Mouse (Mus musculus) liver, embryonic 16.5 days (tissue): ENCODE measurements around the gene Dnah2. TPM values are rescaled to one million over a fixed set of nuclear protein-coding genes. Genes with fewer than 3 reads are reported as not detected.
A peak's percentile ranks its signal among the peaks of the same experiment; 100 is the strongest.
"Not testable (repeated sequence)": the region's sequence is repeated elsewhere in the genome, so short reads cannot be mapped to it uniquely, and the experiment has no call there.

Experiments used
- ATAC-seq: fragments of 200-750 bp; cut with Nextera tagmentation; 2 replicates; pipeline ENCODE4 v1.8.0; 2017; ENCODE audit warnings: low read depth, mild to moderate bottlenecking, moderate number of reproducible peaks, moderate library complexity
- H3K27ac ChIP-seq: fragments of 300-500 bp; sonication (generic); 2 replicates; pipeline ENCODE4 v1.5.1; 2014; ENCODE audit warnings: mild to moderate bottlenecking, low read length
- H3K27me3 ChIP-seq: fragments of 300-500 bp; sonication (generic); 2 replicates; pipeline ENCODE4 v1.6.1; 2014; ENCODE audit warnings: low read depth, low read length, mixed read lengths; ENCODE audit not compliant: control insufficient read depth, insufficient read depth
- H3K36me3 ChIP-seq: fragments of 300-500 bp; sonication (generic); 2 replicates; pipeline ENCODE4 v1.6.1; 2014; ENCODE audit warnings: mild to moderate bottlenecking; ENCODE audit not compliant: control insufficient read depth, insufficient read depth
- H3K4me1 ChIP-seq: fragments of 300-500 bp; sonication (generic); 2 replicates; pipeline ENCODE4 v1.6.1; 2014; ENCODE audit warnings: low read depth, low read length, mixed read lengths; ENCODE audit not compliant: control insufficient read depth
- H3K4me2 ChIP-seq: fragments of 300-500 bp; sonication (generic); 2 replicates; pipeline ENCODE4 v1.6.1; 2014; ENCODE audit warnings: low read depth, low read length, mixed read lengths
- H3K4me3 ChIP-seq: fragments of 300-500 bp; sonication (generic); 2 replicates; pipeline ENCODE4 v1.5.1; 2014; ENCODE audit warnings: low read depth, mild to moderate bottlenecking, low read length
- H3K9ac ChIP-seq: fragments of 300-500 bp; sonication (generic); 2 replicates; pipeline ENCODE4 v1.6.1; 2014; ENCODE audit warnings: low read depth, low read length
- H3K9me3 ChIP-seq: fragments of 300-500 bp; sonication (generic); replicated peaks from 2 replicates; pipeline ENCODE4 v1.6.1; 2016; ENCODE audit warnings: low read length; ENCODE audit not compliant: control insufficient read depth
- WGBS: fragments of 180-500 bp; shearing (Covaris S2); extraction: QIAGEN DNeasy Blood & Tissue Kit; methylation state at CpG from one replicate; pipeline ENCODE4 v1.1.7; 2014; ENCODE audit not compliant: insufficient replicate concordance; 5-methylcytosine and 5-hydroxymethylcytosine counted together
- polyA plus RNA-seq: library from polyadenylated mRNA; unstranded; fragments of >200 nt; fragmentation: Nextera tagmentation; extraction: Ambion mirVana; gene quantifications from 2 replicates; pipeline ENCODE4 v1.2.1, GENCODE M21; 2015

The Dnah2 gene
- polyA plus RNA-seq, 1 experiment from 2014 or later, result 0.09 TPM

DNA sequence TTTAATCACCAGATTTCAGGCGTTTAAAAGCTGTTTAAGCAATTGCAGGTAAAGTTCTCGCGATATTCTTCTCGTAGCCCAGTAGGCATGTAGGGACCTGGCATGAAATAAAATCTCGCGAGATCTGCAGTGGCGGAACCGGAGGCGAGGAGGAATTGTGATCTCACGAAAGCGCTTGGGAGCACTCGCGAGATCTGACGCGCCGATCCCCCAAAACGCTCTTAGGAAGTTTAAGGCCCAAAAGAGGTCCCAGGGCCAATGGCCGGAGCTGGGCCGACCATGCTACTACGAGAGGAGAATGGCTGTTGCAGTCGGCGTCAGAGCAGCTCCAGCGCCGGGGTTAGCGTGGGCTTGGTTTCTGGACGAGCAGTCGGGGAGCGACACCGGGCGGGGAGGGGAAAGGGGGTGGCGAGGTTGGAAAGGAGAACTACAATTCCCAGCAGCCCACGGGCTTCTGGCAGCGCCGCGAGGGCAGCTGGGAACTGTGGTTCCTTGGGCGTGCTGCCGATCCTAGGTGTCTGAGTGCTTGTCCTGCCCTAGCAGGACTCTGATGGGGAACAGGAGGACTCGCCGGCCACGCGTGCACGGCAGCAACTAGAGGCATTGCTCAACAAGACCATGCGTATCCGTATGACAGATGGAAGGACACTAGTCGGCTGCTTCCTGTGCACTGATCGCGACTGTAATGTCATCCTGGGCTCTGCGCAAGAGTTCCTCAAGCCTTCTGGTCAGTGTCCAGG is 153.1 kb downstream of the Dnah2 start:
- Histone ChIP-seq H3K4me2 (peak overlapping the region; percentile 90), H3K4me3 (peak overlapping the region; percentile 83), H3K27me3 (no peaks in the 10 kb centered on the region)

DNA sequence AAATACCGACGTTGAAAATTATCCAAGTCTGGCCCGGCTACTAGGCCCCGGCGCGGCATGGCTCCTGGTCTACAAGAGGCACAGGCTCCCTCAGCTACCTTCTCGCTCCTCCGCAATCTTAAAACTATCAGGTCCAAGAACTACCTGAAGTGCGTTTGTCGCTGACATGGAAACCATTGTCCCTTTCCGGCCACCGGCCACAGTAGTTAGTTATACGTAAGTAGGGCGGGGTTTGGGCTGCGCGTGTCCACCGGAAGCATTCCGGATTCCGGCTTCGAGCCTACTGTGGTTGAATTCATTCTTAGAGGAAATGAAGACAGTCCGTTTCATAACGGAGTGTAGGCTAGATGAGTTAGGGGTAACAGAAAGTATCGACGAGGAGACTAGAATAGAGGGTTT is 153.7 kb downstream of the Dnah2 start, which contains the start of the genes Naa38 and Cyb5d1:
Gene Naa38 (plus strand): TSS at position 253 of the 399 bp plus-strand sequence.
Gene Cyb5d1 (minus strand): TSS at position 397 of the 399 bp plus-strand sequence.
- Histone ChIP-seq H3K4me1 (peaks cover 31% of the 10 kb centered on the region), H3K4me2 (peak within 1 kb of the TSS; percentile 90), H3K9ac (peak within 1 kb of the TSS; percentile 96), H3K27ac (peak within 1 kb of the TSS; percentile 97), H3K4me3 (peak within 1 kb of the TSS; percentile 83)
- not testable (repeated sequence) for H3K36me3 ChIP-seq, H3K9me3 ChIP-seq, H3K27me3 ChIP-seq
- peak; percentile 79 for ATAC-seq
- WGBS, result 0% methylated on average over 20 of the region's 24 CpGs

More for the DNA sequence above, 153.1 kb downstream of the Dnah2 start:
- Histone ChIP-seq H3K9me3 (no peaks in the 10 kb centered on the region), H3K36me3 (peaks cover 5% of the 10 kb centered on the region), H3K27ac (peak overlapping the region; percentile 97), H3K4me1 (peaks cover 30% of the 10 kb centered on the region), H3K9ac (peak overlapping the region; percentile 96)
- WGBS, result 0% methylated on average over 43 of the region's 48 CpGs
- peak; percentile 90 for ATAC-seq

DNA sequence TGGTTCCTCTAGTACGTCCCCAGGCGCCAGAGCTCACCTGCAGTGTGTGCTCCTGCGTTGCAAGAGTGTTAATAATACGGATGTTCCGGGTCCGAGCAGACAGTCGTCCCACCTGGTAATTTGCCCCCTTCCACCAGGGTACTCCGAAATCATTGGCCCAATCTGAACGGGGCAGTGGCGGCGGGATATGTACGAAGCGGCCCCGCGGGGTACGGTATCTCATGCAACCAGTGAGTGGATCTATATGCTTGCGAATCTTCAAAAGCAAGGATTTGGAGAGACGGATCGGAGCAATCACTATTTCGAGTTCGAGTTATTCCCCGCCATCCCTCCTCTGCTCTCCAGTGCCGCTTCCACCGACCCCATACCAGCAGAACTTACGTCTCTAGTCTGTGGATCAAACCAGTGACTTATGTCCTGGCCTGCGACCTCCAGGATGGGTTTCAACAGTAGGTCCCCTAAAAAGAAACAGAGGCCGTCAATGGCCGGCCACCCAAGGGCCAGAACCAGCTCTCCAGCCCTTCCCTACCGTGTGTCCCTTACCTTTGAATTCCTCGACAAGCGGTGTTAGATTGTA is 154.2 kb downstream of the Dnah2 start:
- WGBS, result 1% methylated on average over 31 of the region's 31 CpGs
- H3K4me2 ChIP-seq, result peak overlapping the region; percentile 90
- ATAC-seq, H3K36me3 ChIP-seq, H3K9me3 ChIP-seq, H3K27me3 ChIP-seq: not testable (repeated sequence)
- peak overlapping the region; percentile 83 for H3K4me3 ChIP-seq
- peak overlapping the region; percentile 96 for H3K9ac ChIP-seq
- peak overlapping the region; percentile 97 for H3K27ac ChIP-seq
- H3K4me1 ChIP-seq, result peaks cover 34% of the 10 kb centered on the region

DNA sequence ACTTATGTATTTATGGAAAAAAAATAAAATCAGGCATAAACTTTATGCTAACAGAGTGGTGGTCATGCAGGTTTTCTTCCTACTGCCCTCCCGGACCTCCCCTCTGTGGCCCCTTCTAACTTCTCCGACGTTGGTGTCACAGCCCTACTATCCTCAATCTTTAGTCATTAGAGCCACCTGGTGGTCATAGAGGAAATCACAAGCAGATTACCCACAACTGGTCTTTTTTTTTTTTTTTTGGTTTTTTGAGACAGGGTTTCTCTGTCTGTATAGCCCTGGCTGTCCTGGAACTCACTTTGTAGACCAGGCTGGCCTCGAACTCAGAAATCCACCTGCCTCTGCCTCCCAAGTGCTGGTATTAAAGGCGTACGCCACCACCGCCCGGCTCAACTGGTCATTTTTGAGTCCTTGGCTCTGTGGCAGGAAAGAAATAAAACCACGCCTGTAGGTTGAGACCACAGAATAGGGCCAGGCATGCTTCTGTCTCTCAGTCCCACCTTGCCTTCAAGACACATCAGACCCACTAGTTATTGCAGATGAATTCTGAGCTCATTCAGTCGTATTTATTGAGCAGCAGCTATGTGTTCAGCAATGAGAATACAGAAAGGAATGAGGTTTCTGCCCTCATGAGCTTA is 158.4 kb downstream of the Dnah2 start:
- 33% methylated on average over 10 of the region's 10 CpGs for WGBS
- Histone ChIP-seq H3K9ac (no peak overlapping the region), H3K4me3 (no peak overlapping the region), H3K27me3 (no peaks in the 10 kb centered on the region), H3K9me3 (no peaks in the 10 kb centered on the region), H3K36me3 (no peaks in the 10 kb centered on the region), H3K27ac (no peak overlapping the region), H3K4me2 (no peak overlapping the region), H3K4me1 (peaks cover 9% of the 10 kb centered on the region)
- ATAC-seq, result no peak

DNA sequence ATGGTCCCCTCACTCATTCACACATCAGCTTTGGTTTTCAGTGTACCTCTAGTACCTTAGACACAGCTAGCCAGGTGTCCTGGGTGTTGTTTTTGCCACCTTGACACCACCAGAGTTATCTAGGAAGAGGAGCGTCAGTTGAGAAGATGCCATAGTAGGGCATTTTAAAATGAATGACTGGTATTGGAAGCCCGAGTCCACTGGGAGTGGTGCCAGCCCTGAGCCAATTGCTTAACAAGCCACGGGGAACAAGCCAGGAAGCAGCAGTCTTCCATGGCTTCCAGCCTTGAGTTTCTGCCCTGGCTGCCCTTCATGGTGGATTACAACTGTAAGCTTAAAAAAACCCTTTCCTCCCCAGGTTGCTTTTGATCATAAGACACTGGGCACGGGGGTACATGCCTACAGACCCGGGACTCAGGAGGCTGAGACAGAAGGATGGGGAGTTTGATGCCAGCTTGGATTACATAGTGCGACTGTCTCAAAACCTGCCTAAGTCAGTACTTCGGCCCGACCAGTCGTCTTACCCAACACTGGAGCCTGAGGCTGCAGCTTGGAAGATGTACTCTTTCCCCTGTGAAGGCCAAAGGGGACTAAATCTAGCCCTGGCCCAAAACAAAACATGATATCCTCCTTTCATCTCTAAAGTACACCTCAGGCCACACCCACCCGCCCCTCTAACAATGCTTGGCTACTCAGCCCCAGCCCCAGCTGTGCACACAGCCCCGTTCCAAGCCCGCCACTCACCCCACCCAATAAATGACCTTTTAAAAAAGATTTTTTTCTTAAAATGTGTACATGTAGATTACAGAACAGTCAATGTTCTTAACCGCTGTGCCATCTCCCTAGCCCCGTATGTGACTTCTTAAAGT is 159.1 kb downstream of the Dnah2 start:
- no peaks in the 10 kb centered on the region for H3K36me3 ChIP-seq
- WGBS, result 60% methylated on average over 14 of the region's 14 CpGs
- no peak for ATAC-seq
- H3K4me3 ChIP-seq, result no peak overlapping the region
- H3K9ac ChIP-seq, result no peak overlapping the region
- peaks cover 9% of the 10 kb centered on the region for H3K4me1 ChIP-seq
- no peaks in the 10 kb centered on the region for H3K27me3 ChIP-seq
- no peak overlapping the region for H3K27ac ChIP-seq
- H3K4me2 ChIP-seq, result no peak overlapping the region
- H3K9me3 ChIP-seq, result no peaks in the 10 kb centered on the region

DNA sequence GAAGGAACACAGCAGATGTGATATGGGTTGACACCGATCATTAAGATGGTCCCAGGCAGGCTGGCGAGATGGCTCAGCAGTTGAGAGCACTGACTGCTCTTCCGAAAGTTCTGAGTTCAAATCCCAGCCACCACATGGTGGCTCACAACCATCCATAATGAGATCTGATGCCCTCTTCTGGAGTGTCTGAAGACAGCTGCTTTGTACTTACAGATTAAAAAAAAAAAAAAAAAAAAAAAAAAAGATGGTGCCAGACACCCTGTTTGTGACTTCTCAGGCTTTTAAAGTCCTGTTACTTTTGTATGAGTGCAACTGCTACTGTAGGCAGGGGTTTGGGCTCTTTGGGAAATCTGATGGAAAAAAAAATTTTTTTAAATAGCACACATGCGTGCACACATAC is 160.2 kb downstream of the Dnah2 start:
- Histone ChIP-seq H3K27ac (no peak overlapping the region), H3K36me3 (no peaks in the 10 kb centered on the region), H3K9ac (no peak overlapping the region), H3K4me1 (peaks cover 4% of the 10 kb centered on the region), H3K4me3 (no peak overlapping the region), H3K9me3 (no peaks in the 10 kb centered on the region), H3K27me3 (no peaks in the 10 kb centered on the region), H3K4me2 (no peak overlapping the region)
- no peak for ATAC-seq
- 85% methylated on average over 4 of the region's 4 CpGs for WGBS

DNA sequence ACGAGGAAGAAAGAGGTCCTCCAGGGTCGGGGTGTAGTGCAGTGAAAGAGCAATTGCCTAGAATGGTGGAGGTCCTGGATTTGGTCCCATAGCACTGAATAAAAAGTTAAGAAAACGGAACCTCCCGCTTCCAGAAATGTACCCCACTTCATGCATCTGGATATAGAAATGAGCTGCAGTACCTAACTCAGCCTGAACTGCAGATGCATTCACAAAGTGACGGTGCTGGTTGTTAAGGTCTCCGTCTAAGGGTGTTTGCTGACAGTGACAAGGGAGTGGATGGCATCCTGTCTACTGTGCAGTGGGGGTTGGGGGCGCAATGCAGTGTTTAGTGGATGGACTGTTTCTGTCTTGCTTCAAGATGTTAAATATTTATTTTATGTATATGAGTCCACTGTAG is 162.2 kb downstream of the Dnah2 start:
- Histone ChIP-seq H3K4me1 (peaks cover 4% of the 10 kb centered on the region), H3K4me2 (no peak overlapping the region), H3K36me3 (no peaks in the 10 kb centered on the region), H3K4me3 (no peak overlapping the region), H3K9me3 (no peaks in the 10 kb centered on the region), H3K9ac (no peak overlapping the region), H3K27me3 (no peaks in the 10 kb centered on the region), H3K27ac (no peak overlapping the region)
- no peak for ATAC-seq
- 61% methylated on average over 7 of the region's 7 CpGs for WGBS

DNA sequence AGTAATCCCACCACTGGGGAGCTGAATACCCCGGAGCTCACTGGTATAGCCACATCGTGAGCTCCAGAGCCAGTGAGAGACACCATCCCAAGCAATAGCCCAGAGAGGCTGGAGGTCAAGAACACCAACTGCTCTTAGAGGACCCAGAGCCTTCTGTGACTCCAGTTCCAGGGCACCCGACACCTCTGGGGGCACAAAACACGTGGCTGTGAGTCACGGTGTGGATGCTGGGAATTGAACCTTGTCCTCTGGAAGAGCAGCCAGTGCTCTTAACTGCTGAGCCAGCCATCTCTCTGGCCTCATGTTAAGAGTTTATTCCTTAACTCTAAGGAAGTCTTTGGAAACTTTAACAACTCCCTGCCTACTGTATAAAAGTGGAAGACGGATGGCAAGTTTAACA is 163.9 kb downstream of the Dnah2 start:
- no peak for ATAC-seq
- Histone ChIP-seq H3K36me3 (no peaks in the 10 kb centered on the region), H3K4me3 (no peak overlapping the region), H3K9me3 (no peaks in the 10 kb centered on the region), H3K9ac (no peak overlapping the region), H3K4me1 (peaks cover under 1% of the 10 kb centered on the region; the same call in 1 of the 2 replicates), H3K27me3 (no peaks in the 10 kb centered on the region), H3K27ac (no peak overlapping the region), H3K4me2 (no peak overlapping the region)
- WGBS, result 64% methylated on average over 6 of the region's 6 CpGs
